Mouse (Mus musculus): ENCODE data around the gene Ott. TPM values are rescaled to one million over a fixed set of nuclear protein-coding genes. Genes with fewer than 3 reads are reported as not detected.
"Not testable (repeated sequence)": the region's sequence is repeated elsewhere in the genome, so short reads cannot be mapped to it uniquely, and the experiment has no call there.

The Ott gene
- total RNA-seq (2021) = not detected
- long read RNA-seq, experiment 1 = 0 reads
- long read RNA-seq, experiment 2 = 0 reads

DNA sequence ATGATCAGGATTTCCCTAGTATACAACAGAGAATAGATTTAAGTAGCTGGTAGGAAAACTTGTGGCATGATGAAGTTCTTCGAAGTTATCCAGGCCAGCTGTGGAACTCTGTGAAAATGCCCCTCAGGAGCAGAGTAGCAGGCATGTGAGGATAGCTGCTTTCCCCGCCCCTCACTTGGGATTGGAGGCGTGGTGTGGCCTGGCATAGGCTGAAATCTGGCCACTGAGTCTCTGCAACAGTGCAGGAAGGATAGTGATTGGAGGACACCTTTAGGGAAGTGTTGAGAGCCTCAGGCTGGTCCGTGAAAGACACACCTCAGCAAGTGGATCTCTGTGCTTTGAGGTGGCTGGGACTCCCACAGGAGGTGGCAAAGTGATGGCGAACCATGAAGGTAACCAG, at the start of gene Ott:
Ott (plus strand) TSS at position 301 of the 400 bp plus-strand sequence.
- not testable (repeated sequence) for DNase-seq (ENCODE audit: low spot score in 2 of 2)

Other genes starting within 250 kb of the Ott start
- not detected for gene Luzp4, start 216.6 kb upstream of the Ott start, total RNA-seq (2021)
- not detected for gene Gm15093, start 198.1 kb downstream of the Ott start, total RNA-seq (2021)

All from gastrocnemius, postnatal 4 days (tissue).